Comparison of ENCODE assay signal across 15 mouse cellular contexts in the genomic region with DNA sequence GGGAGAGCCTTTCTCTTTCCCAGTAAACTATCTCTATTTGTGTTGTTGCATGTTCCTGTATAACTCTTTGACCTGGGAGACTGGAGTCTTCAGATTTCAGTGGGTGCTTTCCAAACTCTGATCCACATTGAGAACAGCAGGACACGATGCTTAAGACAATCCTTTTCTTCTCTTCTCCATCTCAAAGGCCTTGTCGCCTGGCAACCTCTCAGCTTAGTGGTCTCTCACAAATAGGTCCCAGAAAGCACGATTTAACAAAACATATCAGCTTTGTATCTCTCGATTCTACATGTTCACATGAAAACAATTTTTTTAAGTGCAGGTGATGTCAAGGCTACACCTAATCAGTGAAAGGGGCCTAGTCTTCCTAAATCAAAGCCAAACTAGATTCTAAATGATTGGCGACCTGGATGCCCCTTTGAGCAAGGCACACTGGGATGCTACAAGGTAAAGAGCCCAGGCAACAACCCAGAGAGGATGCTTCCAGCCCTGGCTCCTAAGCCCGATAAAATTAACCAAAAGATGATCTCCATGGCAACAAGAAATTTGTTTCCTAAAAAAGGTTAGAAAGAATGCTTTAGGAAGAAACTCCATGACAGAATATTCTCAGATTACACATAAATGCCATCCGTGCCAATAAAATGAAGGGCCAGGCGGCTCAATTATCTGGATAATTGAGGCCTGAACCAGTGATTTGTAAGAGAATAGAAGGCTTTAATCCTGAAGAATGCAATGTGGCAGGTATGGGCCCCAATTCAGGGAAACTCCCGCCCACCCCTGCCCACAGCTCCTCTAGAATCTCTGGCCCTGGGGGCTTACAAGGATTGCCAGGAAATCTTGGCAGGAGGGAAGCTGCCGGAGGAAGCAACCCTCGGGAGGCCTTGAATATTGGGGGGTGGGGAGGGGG.
A peak's percentile ranks its signal among the peaks of the same experiment; 100 is the strongest.
DNase-seq lines count a peak whose midpoint lies in the region; ATAC-seq lines count a peak whose summit lies in the region.
"Had no signal": no experiment of that assay in that cellular context is flagged by ENCODE, and none has a peak within 500 bp of the region (broad histone marks: within the 10 kb centered on the region; RNA-seq: fewer than 3 reads in every experiment).

No protein-coding gene starts in this region.

- no peak overlapping the region for H3K4me3 ChIP-seq in forebrain, embryonic 15.5 days
- no peak overlapping the region for H3K4me3 ChIP-seq in kidney, embryonic 15.5 days (replicated peaks)
- H3K4me3 ChIP-seq: heart, embryonic 15.5 days; hindbrain, embryonic 15.5 days; limb, embryonic 15.5 days had no signal

- ATAC-seq in forebrain, embryonic 15.5 days (replicated peaks): 0 out of 2 replicates have a peak, but pooled peaks have one; percentile 21
- ATAC-seq in kidney, embryonic 15.5 days (replicated peaks; ENCODE audit: low FRiP score): no peak

- 9% methylated on average over 11 of the region's 11 CpGs for WGBS in forebrain, embryonic 15.5 days
- 49% methylated on average over 11 of the region's 11 CpGs for WGBS in kidney, embryonic 15.5 days

- peak overlapping the region; percentile 29; the same call in 1 of the 2 replicates for H3K27ac ChIP-seq in forebrain, embryonic 15.5 days (replicated peaks)
- H3K27ac ChIP-seq in kidney, embryonic 15.5 days: no peak overlapping the region
- H3K27ac ChIP-seq: heart, embryonic 15.5 days; hindbrain, embryonic 15.5 days; limb, embryonic 15.5 days had no signal

- no peak overlapping the region for H3K9ac ChIP-seq in forebrain, embryonic 15.5 days (replicated peaks)
- H3K9ac ChIP-seq in kidney, embryonic 15.5 days: no peak overlapping the region
- H3K9ac ChIP-seq: heart, embryonic 15.5 days; hindbrain, embryonic 15.5 days; limb, embryonic 15.5 days; lung, embryonic 14.5 days had no signal

- no peak overlapping the region for H3K4me2 ChIP-seq in forebrain, embryonic 15.5 days (replicated peaks)
- H3K4me2 ChIP-seq in kidney, embryonic 15.5 days: no peak overlapping the region
- H3K4me2 ChIP-seq: heart, embryonic 15.5 days; hindbrain, embryonic 15.5 days; limb, embryonic 15.5 days; lung, embryonic 14.5 days had no signal

- peaks cover 27% of the 10 kb centered on the region for H3K4me1 ChIP-seq in forebrain, embryonic 15.5 days
- peaks cover 17% of the 10 kb centered on the region for H3K4me1 ChIP-seq in kidney, embryonic 15.5 days

- H3K27me3 ChIP-seq in forebrain, embryonic 15.5 days: no peaks in the 10 kb centered on the region
- 0 out of 2 replicates have a peak, but pooled peaks cover 2% of the 10 kb centered on the region for H3K27me3 ChIP-seq in kidney, embryonic 15.5 days
- H3K27me3 ChIP-seq: limb, embryonic 15.5 days had no signal

- DNase-seq in embryo, embryonic 11 days: peak; percentile 38
- no peak for DNase-seq in embryo, embryonic 10 days (ENCODE audit: low spot score)
- peak; percentile 47 to 48 for DNase-seq in right cerebral cortex, postnatal 10 days (ENCODE audit: low spot score in 2 of 2)
- no peak for DNase-seq in right cerebral cortex, postnatal 36 days (ENCODE audit: low spot score in 2 of 2)
- no peak for DNase-seq in urinary bladder, postnatal 36 days (ENCODE audit: low spot score in 2 of 2)
- DNase-seq in spleen, postnatal 14 days (ENCODE audit: low spot score in 2 of 2): no peak
- DNase-seq: kidney, adult 9 months; spleen, adult 18-20 months had no signal

- H3K9me3 ChIP-seq in forebrain, embryonic 15.5 days: no peaks in the 10 kb centered on the region
- H3K9me3 ChIP-seq in kidney, embryonic 15.5 days (replicated peaks): no peaks in the 10 kb centered on the region
- H3K9me3 ChIP-seq: heart, embryonic 15.5 days; hindbrain, embryonic 15.5 days; limb, embryonic 15.5 days had no signal

- no peaks in the 10 kb centered on the region for H3K36me3 ChIP-seq in forebrain, embryonic 15.5 days
- H3K36me3 ChIP-seq in kidney, embryonic 15.5 days: no peaks in the 10 kb centered on the region
- H3K36me3 ChIP-seq: G1E; heart, embryonic 15.5 days; hindbrain, embryonic 15.5 days; limb, embryonic 15.5 days had no signal

Comparison
In these comparisons a context has a peak if more than half of its experiments do, and no peak if none do; other contexts are left out.
1. DNase-seq: peak in embryo, embryonic 11 days (single experiment) and right cerebral cortex, postnatal 10 days (2 of 2); none in embryo, embryonic 10 days (single experiment), right cerebral cortex, postnatal 36 days (0 of 2), urinary bladder, postnatal 36 days (0 of 2) and spleen, postnatal 14 days (0 of 2).